In the genomic region with DNA sequence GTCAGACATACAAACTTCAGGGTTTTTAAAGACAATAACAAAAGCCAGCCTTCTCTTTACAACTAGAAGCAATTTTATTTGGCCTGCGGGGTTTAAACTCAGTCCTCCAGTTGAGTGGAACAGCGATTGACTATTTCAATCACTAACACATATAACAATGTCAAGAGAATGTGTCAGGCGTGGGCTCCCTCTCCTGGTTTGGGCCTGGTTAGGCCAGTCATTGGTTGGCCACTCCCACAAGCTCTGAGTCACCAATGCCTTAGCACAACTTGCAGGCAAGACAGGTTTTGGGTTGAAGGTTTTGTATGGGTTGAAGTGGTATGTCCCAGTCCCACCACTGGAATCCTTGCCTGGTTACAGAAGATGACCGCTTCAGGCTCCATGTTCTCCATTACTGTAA, we compare ENCODE assay signal across 8 mouse cellular contexts. TPM values are rescaled to one million over a fixed set of nuclear protein-coding genes. Genes with fewer than 3 reads are reported as not detected.
DNase-seq lines count a peak whose midpoint lies in the region; ATAC-seq and TF ChIP-seq lines count a peak whose summit lies in the region.

No protein-coding gene starts in this region.

- no peak overlapping the region for H3K4me3 ChIP-seq in testis, adult 2 months (ENCODE audit: control insufficient read depth, low read depth, low read length)
- no peak overlapping the region for H3K4me3 ChIP-seq in embryonic fibroblast, embryonic 13.5 days (ENCODE audit: insufficient read depth, low read length)
- no peak overlapping the region for H3K4me3 ChIP-seq in liver, postnatal 0 days (ENCODE audit: low read depth, low read length)

- no peak overlapping the region for H3K4me2 ChIP-seq in liver, postnatal 0 days (ENCODE audit: low read depth, low read length)

- no peaks in the 10 kb centered on the region for H3K27me3 ChIP-seq in testis, adult 2 months (ENCODE audit: control insufficient read depth, insufficient read depth, low read length)
- H3K27me3 ChIP-seq in liver, postnatal 0 days (ENCODE audit: insufficient read depth, low read length), result no peaks in the 10 kb centered on the region

- no peak overlapping the region for H3K27ac ChIP-seq in testis, adult 2 months (ENCODE audit: control insufficient read depth, insufficient read depth, low read depth, low read length)
- no peak overlapping the region for H3K27ac ChIP-seq in embryonic fibroblast, embryonic 13.5 days (ENCODE audit: insufficient read depth, low read length)
- no peak overlapping the region for H3K27ac ChIP-seq in liver, postnatal 0 days (ENCODE audit: low read depth)

- peak; percentile 15 for DNase-seq in cerebellum, adult 11 months
- no peak for DNase-seq in testis, postnatal 14 days (ENCODE audit: low spot score)
- DNase-seq in liver, postnatal 0 days, result peak; percentile 53
- DNase-seq in layer of hippocampus, adult 18-20 months (ENCODE audit: low spot score in 2 of 2), result no peak
- DNase-seq in layer of hippocampus, adult 9-11 months, result no peak

- no peaks in the 10 kb centered on the region for H3K36me3 ChIP-seq in testis, adult 2 months (ENCODE audit: control insufficient read depth, insufficient read depth, low read length)
- no peaks in the 10 kb centered on the region for H3K36me3 ChIP-seq in liver, postnatal 0 days (replicated peaks; ENCODE audit: insufficient read depth, low read length)

- peak; percentile 19; the same call in 1 of the 2 replicates for TF ChIP-seq CTCF in testis, adult 2 months (IDR thresholded peaks at IDR 0.05; ENCODE audit: control insufficient read depth, insufficient read depth, insufficient replicate concordance, low read depth, low read length)
- TF ChIP-seq CTCF in embryonic fibroblast, embryonic 13.5 days (IDR thresholded peaks at IDR 0.05; ENCODE audit: borderline replicate concordance, insufficient read depth, low read length), result peak; percentile 55; the same call in 1 of the 2 replicates
- TF ChIP-seq CTCF in liver, postnatal 0 days (IDR thresholded peaks at IDR 0.05; ENCODE audit: low read depth), result peak; percentile 71

- no peak for TF ChIP-seq POLR2A in testis, adult 2 months (IDR thresholded peaks at IDR 0.05; ENCODE audit: control insufficient read depth, low read depth, low read length)
- no peak for TF ChIP-seq POLR2A in embryonic fibroblast, embryonic 13.5 days (IDR thresholded peaks at IDR 0.05; ENCODE audit: low read depth, low read length)

- no peak for TF ChIP-seq EP300 in liver, postnatal 0 days (IDR thresholded peaks at IDR 0.05; ENCODE audit: low read depth)

- no peak overlapping the region for H3K9ac ChIP-seq in liver, postnatal 0 days (replicated peaks)

- ATAC-seq in cerebellum, adult (ENCODE audit: insufficient number of reproducible peaks, low FRiP score, low TSS enrichment), result no peak
- ATAC-seq in liver, postnatal 0 days, result 0 out of 2 replicates have a peak, but pooled peaks have one; percentile 41

- 62% methylated on average over 4 of the region's 4 CpGs for WGBS in liver, postnatal 0 days (ENCODE audit: insufficient replicate concordance)

- H3K4me1 ChIP-seq in testis, adult 2 months (ENCODE audit: control insufficient read depth, insufficient read depth, low read length), result no peaks in the 10 kb centered on the region
- no peaks in the 10 kb centered on the region for H3K4me1 ChIP-seq in embryonic fibroblast, embryonic 13.5 days (ENCODE audit: control insufficient read depth, insufficient read depth, low read length)
- no peaks in the 10 kb centered on the region for H3K4me1 ChIP-seq in liver, postnatal 0 days (ENCODE audit: insufficient read depth)

- H3K9me3 ChIP-seq in liver, postnatal 0 days (ENCODE audit: low read length), result no peaks in the 10 kb centered on the region

RNA-seq across cellular contexts. Expression of a gene that starts 18.6 kb away (rescaled TPM):
- 17.6 and 18.6 TPM in 2 replicates for polyA plus RNA-seq in testis, adult 2 months (2012; rRNA removed)
- polyA plus RNA-seq in embryonic fibroblast, embryonic 13.5 days (2011; ENCODE audit: insufficient read length, low read depth, missing spikeins), result 34.9 and 37.9 TPM in 2 replicates
- polyA plus RNA-seq in liver, postnatal 0 days (2015; fragmentation: Nextera tagmentation; extraction: Ambion mirVana), result 72.1 and 78.7 TPM in 2 replicates
- 10 to 100 TPM; 79.6 to 87.6 TPM for total RNA-seq in layer of hippocampus, adult 18-20 months (2021)

RNA-seq across cellular contexts. Expression of a gene that starts 36.8 kb away (rescaled TPM):
- polyA plus RNA-seq in testis, adult 2 months (2012; rRNA removed), result 1.1 TPM in 2 replicates
- 3.7 and 10.9 TPM in 2 replicates for polyA plus RNA-seq in embryonic fibroblast, embryonic 13.5 days (2011; ENCODE audit: insufficient read length, low read depth, missing spikeins)
- polyA plus RNA-seq in liver, postnatal 0 days (2015; fragmentation: Nextera tagmentation; extraction: Ambion mirVana), result 8.6 and 9.1 TPM in 2 replicates
- total RNA-seq in layer of hippocampus, adult 18-20 months (2021), result 10 to 100 TPM; 85.9 to 96.4 TPM

RNA-seq across cellular contexts. Expression of a gene that starts 45.1 kb away (rescaled TPM):
- 12.8 and 15.4 TPM in 2 replicates for polyA plus RNA-seq in testis, adult 2 months (2012; rRNA removed)
- 29.7 and 31.3 TPM in 2 replicates for polyA plus RNA-seq in embryonic fibroblast, embryonic 13.5 days (2011; ENCODE audit: insufficient read length, low read depth, missing spikeins)
- 21.8 and 24.3 TPM in 2 replicates for polyA plus RNA-seq in liver, postnatal 0 days (2015; fragmentation: Nextera tagmentation; extraction: Ambion mirVana)
- total RNA-seq in layer of hippocampus, adult 18-20 months (2021), result 10 to 100 TPM; 28.3 to 29.4 TPM

Comparison
In these comparisons a context has a peak if more than half of its experiments do, and no peak if none do; other contexts are left out.
1. DNase-seq: peak in cerebellum, adult 11 months (single experiment) and liver, postnatal 0 days (single experiment); none in testis, postnatal 14 days (single experiment), layer of hippocampus, adult 18-20 months (0 of 2) and layer of hippocampus, adult 9-11 months (single experiment).
2. CTCF ChIP-seq: peak in every context shown above with its lines; median percentile 71 in liver, postnatal 0 days; 55 in embryonic fibroblast, embryonic 13.5 days; 19 in testis, adult 2 months.